Mouse (Mus musculus): Measurements from ENCODE around the gene Rangrf. TPM values are rescaled to one million over a fixed set of nuclear protein-coding genes. Genes with fewer than 3 reads are reported as not detected.

The Rangrf gene
- polyA plus RNA-seq, 1 experiment from 2014 or later, result 22.4 TPM

GRCm38 (mm10) chr11:68957971-68958370 is 17.0 kb downstream of the Rangrf start:
- H3K4me1 ChIP-seq (ENCODE audit: control insufficient read depth, insufficient read depth, low read length), result 0 out of 2 replicates have a peak, but pooled peaks cover 8% of the 10 kb centered on the region
- no peak overlapping the region for H3K27ac ChIP-seq (replicated peaks; ENCODE audit: low read depth, low read length)
- H3K36me3 ChIP-seq (ENCODE audit: control insufficient read depth, insufficient read depth, low read length), result no peaks in the 10 kb centered on the region
- no peak for DNase-seq
- ATAC-seq (ENCODE audit: low FRiP score, low TSS enrichment), result no peak
- 94% methylated on average over 1 of the region's 1 CpGs for WGBS
- peaks cover 20% of the 10 kb centered on the region; the same call in 1 of the 2 replicates for H3K27me3 ChIP-seq (ENCODE audit: control insufficient read depth, insufficient read depth, low read length)
- H3K9me3 ChIP-seq (ENCODE audit: control insufficient read depth, low read length), result no peaks in the 10 kb centered on the region
- no peak overlapping the region for H3K9ac ChIP-seq (replicated peaks; ENCODE audit: low read length)
- H3K4me3 ChIP-seq (replicated peaks; ENCODE audit: low read depth, low read length), result no peak overlapping the region
- H3K4me2 ChIP-seq (ENCODE audit: low read length), result no peak overlapping the region

GRCm38 (mm10) chr11:68957308-68957707 is 17.7 kb downstream of the Rangrf start, which contains the start of gene Arhgef15:
Arhgef15 (minus strand) TSS chr11:68957480.
- Histone ChIP-seq H3K36me3 (ENCODE audit: control insufficient read depth, insufficient read depth, low read length) (no peaks in the 10 kb centered on the region), H3K9ac (replicated peaks; ENCODE audit: low read length) (no peak within 1 kb of the TSS), H3K9me3 (ENCODE audit: control insufficient read depth, low read length) (no peaks in the 10 kb centered on the region), H3K4me2 (ENCODE audit: low read length) (no peak within 1 kb of the TSS), H3K27ac (replicated peaks; ENCODE audit: low read depth, low read length) (no peak within 1 kb of the TSS), H3K4me3 (replicated peaks; ENCODE audit: low read depth, low read length) (no peak within 1 kb of the TSS), H3K27me3 (ENCODE audit: control insufficient read depth, insufficient read depth, low read length) (peaks cover 20% of the 10 kb centered on the region; the same call in 1 of the 2 replicates), H3K4me1 (ENCODE audit: control insufficient read depth, insufficient read depth, low read length) (0 out of 2 replicates have a peak, but pooled peaks cover 8% of the 10 kb centered on the region)
- DNase-seq (no peak), ATAC-seq (ENCODE audit: low FRiP score, low TSS enrichment) (no peak)
- 36% methylated on average over 8 of the region's 8 CpGs for WGBS

- no peaks in the 10 kb centered on the region for H3K9me3 ChIP-seq (ENCODE audit: control insufficient read depth, low read length)
- ATAC-seq (ENCODE audit: low FRiP score, low TSS enrichment) (no peak), DNase-seq (no peak)
- no peak overlapping the region for H3K4me2 ChIP-seq (ENCODE audit: low read length)
- 0 out of 2 replicates have a peak, but pooled peaks cover 8% of the 10 kb centered on the region for H3K4me1 ChIP-seq (ENCODE audit: control insufficient read depth, insufficient read depth, low read length)
- H3K36me3 ChIP-seq (ENCODE audit: control insufficient read depth, insufficient read depth, low read length), result no peaks in the 10 kb centered on the region
- H3K27ac ChIP-seq (replicated peaks; ENCODE audit: low read depth, low read length), result no peak overlapping the region
- H3K9ac ChIP-seq (replicated peaks; ENCODE audit: low read length), result no peak overlapping the region
- H3K27me3 ChIP-seq (ENCODE audit: control insufficient read depth, insufficient read depth, low read length), result peaks cover 20% of the 10 kb centered on the region; the same call in 1 of the 2 replicates
- WGBS, result 38% methylated on average over 13 of the region's 13 CpGs
- no peak overlapping the region for H3K4me3 ChIP-seq (replicated peaks; ENCODE audit: low read depth, low read length)
Observed at GRCm38 (mm10) chr11:68956697-68957096, 18.3 kb downstream of the Rangrf start.

GRCm38 (mm10) chr11:68956107-68956506 is 18.9 kb downstream of the Rangrf start:
- Histone ChIP-seq H3K36me3 (ENCODE audit: control insufficient read depth, insufficient read depth, low read length) (no peaks in the 10 kb centered on the region), H3K9ac (replicated peaks; ENCODE audit: low read length) (no peak overlapping the region), H3K9me3 (ENCODE audit: control insufficient read depth, low read length) (no peaks in the 10 kb centered on the region), H3K4me2 (ENCODE audit: low read length) (no peak overlapping the region), H3K27me3 (ENCODE audit: control insufficient read depth, insufficient read depth, low read length) (peaks cover 20% of the 10 kb centered on the region; the same call in 1 of the 2 replicates), H3K4me1 (ENCODE audit: control insufficient read depth, insufficient read depth, low read length) (0 out of 2 replicates have a peak, but pooled peaks cover 8% of the 10 kb centered on the region), H3K4me3 (replicated peaks; ENCODE audit: low read depth, low read length) (no peak overlapping the region), H3K27ac (replicated peaks; ENCODE audit: low read depth, low read length) (no peak overlapping the region)
- DNase-seq, result no peak
- ATAC-seq (ENCODE audit: low FRiP score, low TSS enrichment), result no peak
- 51% methylated on average over 3 of the region's 3 CpGs for WGBS

- no peak overlapping the region for H3K27ac ChIP-seq (replicated peaks; ENCODE audit: low read depth, low read length)
- 0 out of 2 replicates have a peak, but pooled peaks cover 8% of the 10 kb centered on the region for H3K4me1 ChIP-seq (ENCODE audit: control insufficient read depth, insufficient read depth, low read length)
- H3K36me3 ChIP-seq (ENCODE audit: control insufficient read depth, insufficient read depth, low read length), result no peaks in the 10 kb centered on the region
- peak overlapping the region; percentile 52; the same call in 1 of the 2 replicates for H3K4me2 ChIP-seq (ENCODE audit: low read length)
- no peaks in the 10 kb centered on the region for H3K9me3 ChIP-seq (ENCODE audit: control insufficient read depth, low read length)
- WGBS, result 65% methylated on average over 5 of the region's 5 CpGs
- peak overlapping the region; percentile 40; the same call in 1 of the 2 replicates for H3K9ac ChIP-seq (replicated peaks; ENCODE audit: low read length)
- H3K27me3 ChIP-seq (ENCODE audit: control insufficient read depth, insufficient read depth, low read length), result peaks cover 20% of the 10 kb centered on the region; the same call in 1 of the 2 replicates
- no peak overlapping the region for H3K4me3 ChIP-seq (replicated peaks; ENCODE audit: low read depth, low read length)
- no peak for ATAC-seq (ENCODE audit: low FRiP score, low TSS enrichment)
- DNase-seq, result no peak
Observed at GRCm38 (mm10) chr11:68955473-68955872, 19.5 kb downstream of the Rangrf start.

- Histone ChIP-seq H3K4me1 (ENCODE audit: control insufficient read depth, insufficient read depth, low read length) (0 out of 2 replicates have a peak, but pooled peaks cover 8% of the 10 kb centered on the region), H3K4me3 (replicated peaks; ENCODE audit: low read depth, low read length) (peak overlapping the region; percentile 24), H3K4me2 (ENCODE audit: low read length) (peak overlapping the region; percentile 52), H3K9ac (replicated peaks; ENCODE audit: low read length) (peak overlapping the region; percentile 40), H3K27ac (replicated peaks; ENCODE audit: low read depth, low read length) (no peak overlapping the region), H3K9me3 (ENCODE audit: control insufficient read depth, low read length) (no peaks in the 10 kb centered on the region), H3K27me3 (ENCODE audit: control insufficient read depth, insufficient read depth, low read length) (peaks cover 20% of the 10 kb centered on the region; the same call in 1 of the 2 replicates), H3K36me3 (ENCODE audit: control insufficient read depth, insufficient read depth, low read length) (no peaks in the 10 kb centered on the region)
- under 1% methylated on average over 17 of the region's 17 CpGs for WGBS
- DNase-seq (peak; percentile 51), ATAC-seq (ENCODE audit: low FRiP score, low TSS enrichment) (no peak)
Observed at GRCm38 (mm10) chr11:68954408-68954807, 20.6 kb downstream of the Rangrf start.

- 10% methylated on average over 13 of the region's 13 CpGs for WGBS
- ATAC-seq (ENCODE audit: low FRiP score, low TSS enrichment) (no peak), DNase-seq (no peak)
- 0 out of 2 replicates have a peak, but pooled peaks cover 8% of the 10 kb centered on the region for H3K4me1 ChIP-seq (ENCODE audit: control insufficient read depth, insufficient read depth, low read length)
- H3K4me2 ChIP-seq (ENCODE audit: low read length), result peak overlapping the region; percentile 52
- H3K36me3 ChIP-seq (ENCODE audit: control insufficient read depth, insufficient read depth, low read length), result no peaks in the 10 kb centered on the region
- no peak overlapping the region; the same call in 1 of the 2 replicates for H3K9ac ChIP-seq (replicated peaks; ENCODE audit: low read length)
- H3K27me3 ChIP-seq (ENCODE audit: control insufficient read depth, insufficient read depth, low read length), result peaks cover 20% of the 10 kb centered on the region; the same call in 1 of the 2 replicates
- no peak overlapping the region for H3K27ac ChIP-seq (replicated peaks; ENCODE audit: low read depth, low read length)
- no peak overlapping the region for H3K4me3 ChIP-seq (replicated peaks; ENCODE audit: low read depth, low read length)
- no peaks in the 10 kb centered on the region for H3K9me3 ChIP-seq (ENCODE audit: control insufficient read depth, low read length)
Observed at GRCm38 (mm10) chr11:68953903-68954302, 21.1 kb downstream of the Rangrf start.

- ATAC-seq (ENCODE audit: low FRiP score, low TSS enrichment) (peak; percentile 60; the same call in 1 of the 2 replicates), DNase-seq (peak; percentile 74)
- Histone ChIP-seq H3K9me3 (ENCODE audit: control insufficient read depth, low read length) (no peaks in the 10 kb centered on the region), H3K27ac (replicated peaks; ENCODE audit: low read depth, low read length) (peak overlapping the region; percentile 86), H3K4me3 (replicated peaks; ENCODE audit: low read depth, low read length) (peak overlapping the region; percentile 38), H3K4me2 (ENCODE audit: low read length) (peak overlapping the region; percentile 51), H3K27me3 (ENCODE audit: control insufficient read depth, insufficient read depth, low read length) (no peaks in the 10 kb centered on the region), H3K36me3 (ENCODE audit: control insufficient read depth, insufficient read depth, low read length) (0 out of 2 replicates have a peak, but pooled peaks cover 4% of the 10 kb centered on the region), H3K4me1 (ENCODE audit: control insufficient read depth, insufficient read depth, low read length) (no peaks in the 10 kb centered on the region), H3K9ac (replicated peaks; ENCODE audit: low read length) (peak overlapping the region; percentile 55)
- WGBS, result 6% methylated on average over 12 of the region's 12 CpGs
Observed at GRCm38 (mm10) chr11:68947542-68947993, 27.4 kb downstream of the Rangrf start.

All from midbrain, embryonic 14.5 days (tissue).